Mouse (Mus musculus) adrenal gland, adult 8-10 months (tissue): ENCODE measurements around the gene Nploc4. TPM values are rescaled to one million over a fixed set of nuclear protein-coding genes. Genes with fewer than 3 reads are reported as not detected.
"Not testable (repeated sequence)": the region's sequence is repeated elsewhere in the genome, so short reads cannot be mapped to it uniquely, and the experiment has no call there.

Experiments
- DNase-seq: peaks from one replicate; pipeline ENCODE4 v3.0.0; 2022
- total RNA-seq, 4 experiments: library from RNA; stranded (reverse); gene quantifications; 2 replicates each; pipeline ENCODE4 v1.2.4; 2022

Nploc4 gene
- total RNA-seq, 4 experiments from 2014 or later = 89.1 to 108 (median 99.5) TPM

DNA sequence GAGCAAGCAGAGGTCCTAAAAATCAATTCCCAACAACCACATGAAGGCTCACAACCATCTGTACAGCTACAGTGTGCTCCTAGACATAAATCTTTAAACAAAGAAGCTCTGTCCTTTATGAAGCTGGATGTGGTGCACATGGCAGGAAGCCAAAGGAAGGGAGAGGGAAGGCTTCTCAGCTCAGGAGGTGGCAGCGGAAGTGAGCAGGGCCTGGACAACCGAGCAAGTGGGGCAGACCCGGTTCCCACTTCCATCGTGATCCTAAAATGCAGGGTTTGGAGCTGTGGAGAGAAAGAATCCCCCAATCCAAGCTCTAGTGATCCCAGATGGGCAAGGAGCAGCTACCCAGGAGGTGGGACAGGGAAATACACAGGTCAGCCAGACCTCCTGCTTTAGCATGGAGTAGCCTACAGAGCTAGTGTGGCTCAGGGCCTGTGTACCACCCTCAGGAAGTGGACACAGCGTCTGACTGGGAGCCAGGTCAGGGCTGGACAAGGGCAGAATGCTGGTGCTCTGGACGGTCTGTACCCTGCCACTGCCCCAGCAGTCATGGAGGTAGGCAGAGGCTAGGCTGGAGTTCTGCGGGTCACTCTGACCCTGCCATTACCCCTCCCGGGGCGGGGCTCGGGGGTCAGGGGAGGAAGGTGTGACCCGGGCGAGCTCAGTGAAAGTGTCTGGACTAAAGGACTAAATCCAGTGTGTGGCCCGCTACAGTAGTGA is 84.8 kb downstream of the Nploc4 start:
- peak; percentile 34 for DNase-seq

GRCm38 (mm10) chr11:120352093-120352350 is 85.5 kb downstream of the Nploc4 start:
- DNase-seq = peak; percentile 30

- DNase-seq = peak; percentile 29
Observed at GRCm38 (mm10) chr11:120351250-120352092, 86.0 kb downstream of the Nploc4 start.

- DNase-seq = peak; percentile 56
Observed at GRCm38 (mm10) chr11:120350711-120351110, 86.8 kb downstream of the Nploc4 start.

DNA sequence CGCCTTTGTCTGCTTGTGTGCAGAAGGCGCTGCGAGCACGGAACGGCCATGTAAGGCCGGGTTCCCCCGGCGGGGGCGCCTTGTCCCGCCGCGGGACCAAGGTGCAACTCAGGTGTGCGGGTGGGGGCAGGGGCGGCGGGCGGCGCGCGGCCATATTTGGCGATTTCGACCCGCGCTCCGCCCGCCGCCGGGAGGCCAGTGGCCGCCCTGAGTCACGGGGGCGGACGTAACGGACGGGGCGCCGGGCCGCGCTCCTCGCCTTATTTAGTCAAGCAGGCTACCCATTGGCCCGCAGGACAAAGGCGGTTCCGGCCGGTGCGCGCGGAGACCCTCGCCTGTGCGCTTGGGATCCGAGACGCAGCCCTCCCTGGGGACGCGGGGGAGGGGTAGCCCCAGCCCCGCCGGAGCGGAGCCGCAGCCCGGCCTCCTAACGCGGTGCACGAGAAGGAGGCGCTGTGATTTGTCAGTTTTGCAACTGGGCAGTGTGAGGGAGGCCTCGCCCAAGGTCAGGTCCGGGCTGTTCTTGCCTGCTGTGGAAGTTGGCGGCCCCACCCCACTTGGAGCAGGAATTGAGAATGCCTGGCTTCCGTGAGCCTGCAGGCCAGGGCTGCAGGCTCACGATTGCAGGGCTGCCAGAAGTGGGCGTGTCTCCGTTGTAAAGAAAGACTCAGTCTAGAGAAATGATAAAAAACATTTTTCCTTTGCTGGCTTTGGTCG is 87.4 kb downstream of the Nploc4 start:
- DNase-seq = peak; percentile 87

GRCm38 (mm10) chr11:120349371-120349985 is 88.0 kb downstream of the Nploc4 start:
- peak; percentile 47 for DNase-seq

DNA sequence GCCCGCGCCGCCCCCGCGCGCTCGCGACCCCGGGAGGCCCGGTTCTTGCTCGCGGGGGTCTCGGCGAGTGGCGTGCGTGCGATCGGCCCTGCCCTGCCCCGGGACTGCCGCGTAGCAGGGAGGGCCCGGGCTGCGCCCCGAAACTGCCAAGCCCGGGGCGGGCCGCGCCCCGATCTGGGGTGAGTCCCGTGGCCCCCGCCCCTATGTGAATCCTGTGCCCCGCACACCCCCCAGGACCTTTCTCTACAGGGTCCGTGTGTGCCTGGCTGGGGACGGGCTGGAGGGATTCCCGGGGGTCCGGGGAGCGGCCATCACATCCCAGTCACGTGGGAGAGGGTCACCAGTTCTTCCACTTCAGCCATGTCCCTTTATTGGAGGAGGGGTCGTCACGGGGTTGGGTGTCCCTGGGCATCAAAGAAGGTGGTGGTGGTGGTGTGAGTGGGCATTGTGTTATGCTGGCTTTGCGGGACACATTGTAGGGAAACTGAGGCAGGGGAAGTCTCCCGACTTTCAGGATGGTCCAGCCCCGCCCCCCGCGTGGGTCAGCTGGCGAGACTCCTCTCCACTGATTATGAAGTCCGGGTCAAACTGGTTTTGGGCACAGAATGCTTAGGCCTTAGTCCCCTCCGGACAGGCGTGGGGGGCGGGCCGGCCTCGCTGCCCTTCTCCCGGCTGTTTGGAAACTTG is 88.7 kb downstream of the Nploc4 start:
- peak; percentile 75 for DNase-seq

- peak; percentile 46 for DNase-seq
Observed at GRCm38 (mm10) chr11:120347791-120348683, 89.5 kb downstream of the Nploc4 start, which contains the start of gene Actg1. Gene Actg1 (minus strand): TSS chr11:120348542.

DNA sequence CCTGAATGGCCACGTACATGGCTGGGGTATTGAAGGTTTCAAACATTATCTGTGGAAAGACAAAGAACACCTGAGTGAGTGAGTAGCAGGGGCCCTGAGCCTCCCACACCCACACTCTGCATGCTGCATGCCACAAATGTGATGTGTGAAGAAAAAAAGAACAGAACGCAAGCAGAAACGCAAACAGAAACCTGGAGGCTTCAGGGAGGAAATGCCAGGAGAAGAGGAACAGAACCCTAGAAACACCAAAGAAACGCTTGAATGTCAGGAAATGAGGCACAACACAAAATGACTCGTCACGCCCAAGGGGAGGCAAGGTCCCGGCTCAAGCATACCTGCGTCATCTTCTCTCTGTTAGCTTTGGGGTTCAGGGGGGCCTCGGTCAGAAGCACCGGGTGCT is 90.2 kb downstream of the Nploc4 start:
- no peak for DNase-seq

DNA sequence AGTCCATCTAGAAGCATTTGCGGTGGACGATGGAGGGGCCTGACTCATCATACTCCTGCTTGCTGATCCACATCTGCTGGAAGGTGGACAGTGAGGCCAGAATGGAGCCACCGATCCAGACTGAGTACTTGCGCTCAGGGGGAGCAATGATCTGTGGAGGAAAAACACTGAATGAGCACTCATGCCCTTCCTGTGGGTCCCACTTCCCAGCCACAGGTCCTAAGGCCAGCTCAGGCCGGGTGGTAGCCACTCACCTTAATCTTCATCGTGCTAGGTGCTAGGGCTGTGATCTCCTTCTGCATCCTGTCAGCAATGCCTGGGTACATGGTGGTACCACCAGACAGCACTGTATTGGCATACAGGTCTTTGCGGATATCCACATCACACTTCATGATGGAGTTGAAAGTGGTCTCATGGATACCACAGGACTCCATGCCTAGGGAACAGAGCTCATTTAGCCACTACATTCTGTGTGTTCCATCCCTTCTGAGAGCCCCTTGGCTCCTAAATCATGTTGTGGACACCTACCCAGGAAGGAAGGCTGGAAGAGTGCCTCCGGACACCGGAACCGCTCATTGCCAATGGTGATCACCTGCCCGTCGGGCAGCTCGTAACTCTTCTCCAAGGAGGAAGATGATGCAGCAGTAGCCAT is 91.0 kb downstream of the Nploc4 start:
- DNase-seq = not testable (repeated sequence)

DNA sequence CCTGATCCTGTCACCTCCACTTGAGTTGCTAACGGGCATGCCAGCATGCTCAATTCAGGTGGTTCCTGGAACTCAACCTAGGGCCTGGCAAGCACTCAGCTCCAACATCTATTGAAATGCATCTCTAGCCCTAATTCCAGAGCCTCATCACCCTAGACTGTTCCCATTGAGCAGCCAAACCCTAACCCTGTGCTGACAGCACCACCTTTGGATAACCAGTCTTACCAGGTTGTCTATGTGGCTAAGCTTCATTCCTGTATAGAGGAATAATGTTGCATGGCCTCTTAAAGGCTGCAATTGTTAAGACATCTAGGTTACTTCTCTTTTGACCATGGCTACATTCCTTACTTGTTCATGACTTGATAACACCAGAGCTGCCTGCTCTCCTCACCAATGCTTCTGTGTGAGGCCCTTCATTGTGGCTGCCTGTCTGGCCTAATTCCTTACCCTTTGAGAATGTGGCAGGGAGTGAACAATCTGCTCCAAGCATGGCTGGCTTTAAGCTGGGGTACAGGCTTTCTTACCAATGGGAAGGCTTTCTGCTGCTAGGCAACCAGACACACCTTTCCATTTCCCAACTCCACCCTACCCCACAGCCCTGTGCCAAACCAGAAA is 92.3 kb downstream of the Nploc4 start:
- no peak for DNase-seq

DNA sequence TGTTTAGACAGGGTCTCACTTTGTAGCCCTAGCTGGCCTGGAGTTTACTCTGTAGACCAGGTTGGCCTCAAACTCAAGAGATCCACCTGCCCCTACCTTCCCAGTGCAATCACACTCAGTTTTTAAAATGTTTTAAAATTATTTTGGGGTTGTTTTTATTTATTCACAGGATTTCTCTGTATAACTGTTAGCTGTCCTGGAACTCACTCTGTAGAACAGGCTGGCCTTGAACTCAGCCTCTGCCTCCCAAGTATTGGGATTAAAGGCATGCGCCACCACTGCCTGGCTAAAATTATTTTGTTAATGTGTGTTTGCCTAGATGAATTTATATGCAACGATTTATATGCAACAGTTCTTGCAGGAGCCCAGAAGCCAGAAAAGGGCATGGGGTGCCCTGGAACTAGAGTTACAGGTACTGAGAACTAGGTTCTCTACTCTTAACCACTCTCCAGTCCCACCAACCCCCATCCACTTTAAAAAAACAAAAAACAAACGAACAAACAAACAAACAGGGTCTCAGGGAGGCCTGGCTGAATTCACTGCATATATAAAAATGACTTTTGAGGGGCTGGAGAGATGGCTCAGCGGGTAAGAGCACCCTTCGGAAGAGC is 93.1 kb downstream of the Nploc4 start:
- DNase-seq = no peak

DNA sequence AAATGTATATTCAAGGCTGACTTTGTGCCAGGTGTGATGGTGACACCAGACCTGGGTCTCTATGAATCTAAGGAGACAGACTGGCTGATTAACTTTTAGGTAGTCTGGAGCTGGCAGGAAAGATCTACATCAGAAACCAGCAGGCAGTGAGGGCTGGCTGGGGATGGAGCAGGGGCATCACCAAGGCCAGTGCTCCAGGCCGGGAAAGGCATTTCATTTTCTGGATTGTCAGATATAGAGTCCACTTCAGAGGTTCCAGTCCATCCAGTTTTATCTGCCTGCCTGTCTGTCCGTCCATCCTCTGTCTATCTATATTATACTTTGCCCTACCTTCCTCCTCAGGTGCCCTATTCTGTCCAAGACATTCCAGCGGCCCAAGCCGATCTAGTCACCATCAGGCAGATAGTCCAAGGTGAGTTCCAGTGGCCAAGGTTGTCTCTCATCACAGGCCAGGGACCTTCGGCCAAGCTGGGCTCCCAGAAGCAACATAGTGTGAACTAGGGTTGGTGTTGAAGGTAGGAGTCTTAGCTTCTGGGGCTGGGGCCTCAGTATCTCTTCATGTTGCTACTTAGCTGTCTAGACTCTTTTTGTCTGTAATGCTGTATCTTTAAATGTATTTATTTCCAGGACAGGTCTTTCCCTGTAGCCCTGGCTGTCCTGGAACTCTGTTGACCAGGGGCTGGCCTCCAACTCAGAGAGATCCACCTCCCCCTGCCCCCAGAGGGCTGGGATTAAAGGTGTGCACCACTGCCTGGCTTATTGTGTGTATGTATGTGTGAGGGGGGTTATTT is 93.8 kb downstream of the Nploc4 start:
- no peak for DNase-seq

DNA sequence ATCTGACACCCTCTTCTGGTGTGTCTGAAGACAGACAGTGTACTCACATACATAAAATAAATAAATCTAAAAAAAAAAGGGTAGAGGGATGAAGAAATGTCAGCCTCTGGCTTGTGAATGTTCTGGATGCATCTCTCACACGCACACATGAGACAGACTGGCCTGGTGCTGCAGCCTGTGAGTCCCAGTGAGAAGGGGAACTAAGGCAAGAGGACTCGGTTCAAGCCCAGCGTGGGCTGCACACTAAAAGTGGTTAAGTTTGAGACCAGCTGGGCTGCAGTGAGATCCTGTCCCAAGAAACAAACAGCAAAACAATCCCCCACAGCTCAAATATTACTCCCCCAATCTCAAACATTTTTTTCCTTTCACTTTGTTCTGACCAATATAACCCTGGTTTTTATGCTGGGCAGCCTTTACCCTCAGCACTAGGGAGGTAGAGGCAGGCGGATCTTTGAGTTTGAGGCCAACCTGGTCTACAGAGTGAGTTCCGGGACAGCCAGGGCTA is 94.8 kb downstream of the Nploc4 start:
- DNase-seq = no peak

GRCm38 (mm10) chr11:120341661-120342060 is 95.8 kb downstream of the Nploc4 start:
- DNase-seq = no peak

DNA sequence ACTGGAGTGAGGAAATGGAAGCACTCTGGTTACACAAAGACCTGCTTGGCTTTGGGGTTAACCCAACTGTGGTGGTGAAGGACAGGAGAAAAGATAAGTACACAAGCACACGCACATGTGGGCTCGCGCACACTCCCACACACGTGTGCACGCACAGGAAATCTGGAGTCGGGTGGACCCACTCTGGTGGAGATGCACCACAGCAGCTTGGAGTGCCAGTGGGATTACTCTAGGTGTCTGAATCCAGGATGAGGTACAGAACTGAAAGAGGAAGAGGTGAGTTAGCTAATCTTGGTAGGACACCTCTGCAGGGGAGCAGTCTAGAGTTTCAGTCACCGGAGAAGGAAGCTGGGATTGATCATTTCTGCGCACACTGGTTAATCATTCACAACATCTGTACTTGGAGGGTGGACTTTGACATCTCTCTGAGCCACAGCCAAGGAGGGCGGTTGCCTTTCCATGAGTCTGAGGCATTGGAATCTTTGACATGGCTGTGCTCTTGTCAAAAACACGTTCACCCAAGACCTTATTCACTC is 97.5 kb downstream of the Nploc4 start:
- no peak for DNase-seq

DNA sequence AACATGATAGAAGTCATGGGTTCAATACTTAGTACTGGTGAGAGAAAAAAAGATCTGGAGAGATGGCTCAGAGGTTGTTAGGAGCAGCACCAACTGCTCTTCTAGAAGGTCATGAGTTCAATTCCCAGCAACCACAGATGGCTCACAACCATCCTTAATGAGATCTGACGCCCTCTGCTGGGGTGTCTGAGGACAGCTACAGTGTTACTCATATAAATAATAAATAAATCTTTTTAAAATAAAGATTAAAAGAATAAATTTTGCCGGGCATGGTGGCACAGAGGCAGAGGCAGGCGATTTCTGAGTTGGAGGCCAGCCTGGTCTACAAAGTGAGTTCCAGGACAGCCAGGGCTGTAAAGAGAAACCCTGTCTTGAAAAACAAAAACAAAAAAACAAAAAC is 98.7 kb downstream of the Nploc4 start:
- DNase-seq = no peak

- no peak for DNase-seq
Observed at GRCm38 (mm10) chr11:120337447-120337846, 100.1 kb downstream of the Nploc4 start.
